Mouse (Mus musculus) forebrain, embryonic 14.5 days (tissue): ENCODE data around the gene Efna5. TPM values are rescaled to one million over a fixed set of nuclear protein-coding genes. Genes with fewer than 3 reads are reported as not detected.

ENCODE experiments used
- ATAC-seq: fragments of 200-750 bp; cut with Nextera tagmentation; 2 replicates; pipeline ENCODE4 v1.8.0; 2017; ENCODE audit warnings: mild to moderate bottlenecking, moderate library complexity
- DNase-seq: peaks from one replicate; pipeline ENCODE4 v3.0.0-alpha.2; 2015; ENCODE audit warnings: low spot score
- H3K27ac ChIP-seq: fragments of 300-500 bp; sonication (generic); 2 replicates; pipeline ENCODE4 v1.5.1; 2014; ENCODE audit warnings: low read depth, mild to moderate bottlenecking, control low read depth, low read length, moderate library complexity
- H3K27me3 ChIP-seq: fragments of 300-500 bp; sonication (generic); replicated peaks from 2 replicates; pipeline ENCODE4 v1.6.1; 2014; ENCODE audit warnings: low read length, control low read depth, mixed read lengths; ENCODE audit not compliant: control insufficient read depth, insufficient read depth
- H3K36me3 ChIP-seq: fragments of 300-500 bp; sonication (generic); 2 replicates; pipeline ENCODE4 v1.6.1; 2014; ENCODE audit warnings: low read length, control low read depth; ENCODE audit not compliant: control insufficient read depth, insufficient read depth
- H3K4me1 ChIP-seq: fragments of 300-500 bp; sonication (generic); 2 replicates; pipeline ENCODE4 v1.6.1; 2014; ENCODE audit warnings: antibody characterized with exemption, low read length, control low read depth; ENCODE audit not compliant: control insufficient read depth, insufficient read depth
- H3K4me2 ChIP-seq: fragments of 300-500 bp; sonication (generic); 2 replicates; pipeline ENCODE4 v1.6.1; 2014; ENCODE audit warnings: mild to moderate bottlenecking, control low read depth, low read length
- H3K4me3 ChIP-seq: fragments of 300-500 bp; sonication (generic); 2 replicates; pipeline ENCODE4 v1.5.1; 2014; ENCODE audit warnings: low read depth, low read length, control low read depth
- H3K9ac ChIP-seq: fragments of 300-500 bp; sonication (generic); 2 replicates; pipeline ENCODE4 v1.6.1; 2014; ENCODE audit warnings: mild to moderate bottlenecking, low read length, control low read depth, moderate library complexity
- H3K9me3 ChIP-seq: fragments of 300-500 bp; sonication (generic); replicated peaks from 2 replicates; pipeline ENCODE4 v1.6.1; 2016; ENCODE audit warnings: low read length, control low read depth, mixed read lengths; ENCODE audit not compliant: control insufficient read depth
- WGBS: fragments of 180-500 bp; shearing (Covaris S2); extraction: QIAGEN DNeasy Blood & Tissue Kit; methylation state at CpG from one replicate; pipeline ENCODE4 v1.1.7; 2014; 5-methylcytosine and 5-hydroxymethylcytosine counted together
- polyA plus RNA-seq: library from polyadenylated mRNA; unstranded; fragments of >200 nt; fragmentation: Nextera tagmentation; extraction: Ambion mirVana; gene quantifications from 2 replicates; pipeline ENCODE4 v1.2.1, GENCODE M21; 2014

The Efna5 gene
- polyA plus RNA-seq, 1 experiment from 2014 or later, result 18.8 TPM

GRCm38 (mm10) chr17:62752381-62752889 lies 128.7 kb downstream of the Efna5 start:
- Histone ChIP-seq H3K9ac (no peak overlapping the region), H3K27ac (no peak overlapping the region), H3K36me3 (no peaks in the 10 kb centered on the region), H3K9me3 (no peaks in the 10 kb centered on the region), H3K4me2 (no peak overlapping the region), H3K4me3 (no peak overlapping the region), H3K27me3 (no peaks in the 10 kb centered on the region), H3K4me1 (no peaks in the 10 kb centered on the region)
- WGBS, result 8% methylated on average over 2 of the region's 2 CpGs
- DNase-seq (no peak), ATAC-seq (no peak)

DNA sequence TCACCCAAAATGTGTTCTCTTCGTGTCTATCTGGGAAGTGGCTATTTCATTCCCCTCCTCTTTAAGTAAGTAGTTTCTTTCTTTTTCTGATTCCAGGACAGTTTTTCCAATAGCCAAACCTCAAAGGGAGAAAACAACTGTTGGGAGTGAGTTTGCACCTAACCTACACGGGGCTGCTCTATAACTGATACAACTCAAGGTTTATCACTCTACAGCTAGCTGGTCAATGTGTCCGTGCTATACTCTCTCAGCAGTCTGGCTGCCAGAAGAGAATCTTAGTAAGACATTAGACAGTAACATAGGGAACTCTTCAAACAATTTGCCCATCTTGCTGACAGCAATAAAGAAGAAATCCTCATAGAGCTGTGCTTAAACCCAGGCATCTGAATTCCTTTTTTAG lies 130.5 kb downstream of the Efna5 start:
- Histone ChIP-seq H3K4me3 (no peak overlapping the region), H3K36me3 (no peaks in the 10 kb centered on the region), H3K9me3 (no peaks in the 10 kb centered on the region), H3K9ac (no peak overlapping the region), H3K4me1 (no peaks in the 10 kb centered on the region), H3K27me3 (no peaks in the 10 kb centered on the region), H3K27ac (no peak overlapping the region), H3K4me2 (no peak overlapping the region)
- DNase-seq (no peak), ATAC-seq (no peak)
- 86% methylated on average over 3 of the region's 3 CpGs for WGBS

DNA sequence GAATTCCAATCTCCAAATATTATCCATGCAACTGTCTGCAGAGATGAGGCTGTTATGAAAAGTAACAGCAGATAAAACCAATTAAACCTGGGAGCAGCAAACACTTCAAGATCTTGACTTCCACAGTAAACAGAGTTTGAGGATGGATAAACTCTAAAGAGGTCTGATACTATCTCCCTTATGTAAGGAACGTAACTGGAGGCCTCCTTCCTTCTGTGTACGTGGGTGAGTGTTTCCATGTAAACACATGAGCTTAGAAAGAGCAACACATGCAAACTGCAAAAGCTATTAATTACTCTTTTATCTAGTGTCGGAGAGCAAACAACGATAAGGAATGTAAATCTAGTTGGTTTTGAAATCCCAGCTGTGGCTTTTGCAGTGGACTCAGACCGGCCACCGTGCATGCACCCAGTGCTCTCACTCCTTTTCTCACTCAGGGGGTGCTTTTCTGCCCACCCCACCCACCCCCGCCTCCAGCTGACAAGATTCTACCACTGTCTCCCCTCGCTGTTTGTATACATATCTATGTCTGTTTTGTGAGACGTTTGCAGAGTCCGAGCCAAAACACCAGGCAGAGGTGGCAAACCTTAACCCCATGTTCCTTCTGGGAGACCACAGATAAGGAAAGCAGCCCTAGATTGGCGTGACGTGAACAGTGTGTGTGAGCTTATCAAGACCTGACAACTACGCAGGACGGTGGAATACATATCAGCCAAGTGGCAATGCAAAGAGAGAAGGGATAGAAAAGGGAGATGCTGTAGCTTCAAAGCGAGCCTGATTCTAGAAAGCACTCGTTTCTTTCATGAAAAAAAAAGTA lies 132.1 kb downstream of the Efna5 start:
- no peaks in the 10 kb centered on the region for H3K9me3 ChIP-seq
- WGBS, result 81% methylated on average over 16 of the region's 16 CpGs
- DNase-seq (no peak), ATAC-seq (no peak)
- no peaks in the 10 kb centered on the region for H3K27me3 ChIP-seq
- no peak overlapping the region for H3K4me2 ChIP-seq
- no peaks in the 10 kb centered on the region for H3K36me3 ChIP-seq
- no peak overlapping the region for H3K4me3 ChIP-seq
- no peak overlapping the region for H3K9ac ChIP-seq
- H3K27ac ChIP-seq, result no peak overlapping the region
- no peaks in the 10 kb centered on the region for H3K4me1 ChIP-seq

DNA sequence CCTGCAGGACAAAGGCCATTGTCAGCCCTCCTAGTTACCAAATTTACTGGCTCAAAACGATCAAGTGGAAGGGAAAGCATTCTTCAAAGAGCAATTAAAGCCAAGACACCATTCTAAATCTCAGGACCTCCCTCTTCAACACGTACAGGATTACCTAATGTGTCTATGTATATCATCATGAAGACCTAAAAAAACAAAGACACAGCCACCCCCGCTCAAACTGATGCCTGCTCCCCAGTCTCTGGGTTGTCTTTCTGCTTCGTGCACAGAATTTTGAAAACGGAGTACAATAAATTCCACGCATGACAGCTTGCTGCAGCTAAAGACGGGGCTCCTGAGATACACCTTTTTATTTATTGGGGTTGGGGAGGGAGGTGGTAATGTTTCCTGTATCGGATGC lies 133.7 kb downstream of the Efna5 start:
- no peak overlapping the region for H3K9ac ChIP-seq
- H3K27ac ChIP-seq, result no peak overlapping the region
- WGBS, result 67% methylated on average over 8 of the region's 8 CpGs
- H3K9me3 ChIP-seq, result no peaks in the 10 kb centered on the region
- no peak overlapping the region for H3K4me2 ChIP-seq
- no peaks in the 10 kb centered on the region for H3K27me3 ChIP-seq
- H3K36me3 ChIP-seq, result no peaks in the 10 kb centered on the region
- no peak overlapping the region for H3K4me3 ChIP-seq
- no peaks in the 10 kb centered on the region for H3K4me1 ChIP-seq
- ATAC-seq, result no peak
- no peak for DNase-seq

DNA sequence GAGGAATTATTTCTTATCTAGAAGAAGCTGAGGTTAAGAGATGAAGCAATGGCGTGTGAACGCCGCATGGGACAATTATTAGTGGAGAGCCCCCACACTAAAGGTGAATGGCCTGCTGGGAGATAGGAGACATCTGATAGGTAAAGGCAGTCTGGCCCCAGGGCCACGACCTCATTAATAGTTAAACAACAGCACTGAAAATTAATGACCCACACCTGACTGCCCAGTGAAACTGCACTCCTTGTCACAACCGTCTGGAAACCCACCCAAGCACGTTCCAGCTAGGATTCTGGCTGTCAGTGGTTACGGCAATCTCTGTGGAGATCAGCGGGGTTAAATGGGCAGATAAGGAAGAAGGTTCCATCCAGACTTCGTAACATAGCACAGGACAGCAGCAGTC lies 134.3 kb downstream of the Efna5 start:
- Histone ChIP-seq H3K9ac (no peak overlapping the region), H3K9me3 (no peaks in the 10 kb centered on the region), H3K27ac (no peak overlapping the region), H3K4me1 (no peaks in the 10 kb centered on the region), H3K36me3 (no peaks in the 10 kb centered on the region), H3K4me3 (no peak overlapping the region), H3K27me3 (no peaks in the 10 kb centered on the region), H3K4me2 (no peak overlapping the region)
- 83% methylated on average over 9 of the region's 9 CpGs for WGBS
- DNase-seq (no peak), ATAC-seq (no peak)

GRCm38 (mm10) chr17:62745286-62745685 lies 135.8 kb downstream of the Efna5 start:
- no peak for ATAC-seq
- H3K27ac ChIP-seq, result no peak overlapping the region
- 92% methylated on average over 4 of the region's 4 CpGs for WGBS

GRCm38 (mm10) chr17:62744239-62744638 lies 136.9 kb downstream of the Efna5 start:
- Histone ChIP-seq H3K27me3 (no peaks in the 10 kb centered on the region), H3K9ac (no peak overlapping the region), H3K4me1 (peaks cover 4% of the 10 kb centered on the region; the same call in 1 of the 2 replicates), H3K27ac (no peak overlapping the region), H3K36me3 (no peaks in the 10 kb centered on the region), H3K4me2 (no peak overlapping the region), H3K4me3 (no peak overlapping the region), H3K9me3 (no peaks in the 10 kb centered on the region)
- no peak for ATAC-seq
- no peak for DNase-seq
- 91% methylated on average over 6 of the region's 6 CpGs for WGBS

More at GRCm38 (mm10) chr17:62745286-62745685, 135.8 kb downstream of the Efna5 start:
- Histone ChIP-seq H3K9ac (no peak overlapping the region), H3K4me3 (no peak overlapping the region), H3K4me1 (no peaks in the 10 kb centered on the region; the same call in 1 of the 2 replicates), H3K27me3 (no peaks in the 10 kb centered on the region), H3K36me3 (no peaks in the 10 kb centered on the region), H3K4me2 (no peak overlapping the region), H3K9me3 (no peaks in the 10 kb centered on the region)
- no peak for DNase-seq

DNA sequence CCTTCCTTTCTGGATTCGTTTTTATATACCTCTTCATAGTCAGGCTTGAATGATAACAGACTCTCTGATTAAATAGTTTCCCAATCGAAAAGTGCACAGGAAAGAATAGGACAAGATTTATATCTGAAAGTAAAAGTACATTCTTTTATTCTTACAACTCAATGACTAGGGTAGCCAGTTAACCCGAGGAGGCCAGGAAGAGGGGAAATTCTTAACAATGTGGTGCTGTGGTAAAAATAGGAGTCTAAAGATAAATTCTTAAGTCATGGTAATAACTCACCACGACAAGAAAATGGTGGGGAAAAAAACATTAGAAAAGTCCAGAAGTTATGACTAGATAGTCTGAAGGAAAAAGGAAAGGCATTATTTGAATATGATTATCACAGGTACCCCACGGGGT lies 139.4 kb downstream of the Efna5 start:
- no peak for DNase-seq
- no peak overlapping the region for H3K27ac ChIP-seq
- H3K4me2 ChIP-seq, result no peak overlapping the region
- H3K36me3 ChIP-seq, result no peaks in the 10 kb centered on the region
- H3K4me1 ChIP-seq, result peaks cover 4% of the 10 kb centered on the region; the same call in 1 of the 2 replicates
- no peak for ATAC-seq
- no peaks in the 10 kb centered on the region for H3K9me3 ChIP-seq
- H3K4me3 ChIP-seq, result no peak overlapping the region
- H3K9ac ChIP-seq, result no peak overlapping the region
- WGBS, result 89% methylated on average over 5 of the region's 5 CpGs
- H3K27me3 ChIP-seq, result no peaks in the 10 kb centered on the region

GRCm38 (mm10) chr17:62741020-62741419 lies 140.1 kb downstream of the Efna5 start:
- Histone ChIP-seq H3K36me3 (no peaks in the 10 kb centered on the region), H3K4me2 (no peak overlapping the region), H3K4me1 (peaks cover 5% of the 10 kb centered on the region; the same call in 1 of the 2 replicates), H3K4me3 (no peak overlapping the region), H3K9me3 (no peaks in the 10 kb centered on the region), H3K27me3 (no peaks in the 10 kb centered on the region), H3K27ac (no peak overlapping the region), H3K9ac (no peak overlapping the region)
- ATAC-seq (no peak), DNase-seq (no peak)
- 77% methylated on average over 6 of the region's 6 CpGs for WGBS
